Mouse (Mus musculus): ENCODE measurements around the gene Spon1.

GRCm38 (mm10) chr7:113877926-113878325 lies 112.1 kb downstream of the Spon1 start:
- TF ChIP-seq CTCF (IDR thresholded peaks at IDR 0.05) (no peak), EP300 (IDR thresholded peaks at IDR 0.05) (0 out of 2 replicates have a peak, but pooled peaks have one; percentile 41)
